Mouse (Mus musculus): ENCODE data around the gene Pnpla3. TPM values are rescaled to one million over a fixed set of nuclear protein-coding genes. Genes with fewer than 3 reads are reported as not detected.
"Not testable (repeated sequence)": the region's sequence is repeated elsewhere in the genome, so short reads cannot be mapped to it uniquely, and the experiment has no call there.

Pnpla3 gene
- polyA plus RNA-seq (2012; rRNA removed): 398 and 777 TPM in 2 replicates

DNA sequence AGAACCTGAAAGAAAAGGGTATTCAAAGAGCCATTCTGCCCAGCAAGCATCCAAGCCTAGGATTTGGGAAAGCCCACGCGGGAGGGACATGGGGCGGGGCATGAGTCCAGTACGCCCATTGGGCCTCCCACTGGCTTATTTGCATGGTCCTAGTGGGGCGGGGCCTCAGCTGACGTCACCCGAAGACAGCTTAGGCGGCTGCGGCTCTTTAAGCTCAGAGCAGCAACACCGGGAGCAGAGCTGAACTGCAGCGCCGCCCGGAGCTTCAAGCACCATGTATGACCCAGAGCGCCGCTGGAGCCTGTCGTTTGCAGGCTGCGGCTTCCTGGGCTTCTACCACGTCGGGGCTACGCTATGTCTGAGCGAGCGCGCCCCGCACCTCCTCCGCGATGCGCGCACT lies at the start of gene Pnpla3:
TSS of gene Pnpla3 (plus strand) at position 238 of the 400 bp plus-strand sequence.
- peak; percentile 42 for DNase-seq (ENCODE audit: low read depth)

DNA sequence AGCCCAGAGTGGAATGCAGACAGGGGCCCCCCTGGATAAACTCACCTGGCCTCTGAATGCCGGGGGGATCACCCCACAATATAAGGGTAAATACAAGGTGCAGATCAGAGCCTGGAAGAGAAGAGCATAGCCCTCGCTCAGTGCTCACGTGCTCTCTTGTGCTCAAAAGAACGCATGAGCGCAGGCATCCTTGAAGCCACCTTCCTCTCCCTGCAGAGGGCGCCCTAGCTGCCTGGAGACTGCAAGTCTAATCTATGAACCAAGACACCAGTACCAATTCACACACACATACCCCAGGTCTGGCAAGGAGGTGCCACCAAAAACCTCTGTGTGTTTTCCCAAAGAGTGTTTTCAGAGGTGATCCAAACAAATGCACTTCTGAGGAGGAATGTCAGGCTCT lies 47.0 kb upstream of the Pnpla3 start:
- no peak for DNase-seq (ENCODE audit: low read depth)

DNA sequence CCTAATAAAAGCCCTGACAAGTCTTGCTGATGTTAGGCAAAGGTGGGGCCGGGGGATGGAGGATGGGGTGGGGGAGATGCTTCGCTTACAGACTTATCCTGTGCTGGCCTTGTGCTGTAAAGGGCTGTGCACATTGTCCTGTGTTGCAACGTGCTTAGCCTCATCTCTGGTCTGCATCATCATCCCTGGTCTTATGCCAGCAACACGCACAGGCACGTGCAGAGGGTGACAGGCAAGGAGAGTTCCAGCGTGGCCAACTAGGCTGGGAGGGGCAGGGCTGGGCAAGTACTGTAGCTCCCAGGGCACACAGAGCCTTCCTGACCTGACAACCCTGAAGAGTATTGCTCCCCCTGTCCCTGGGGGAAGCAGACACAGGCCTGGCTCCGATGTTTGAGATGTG lies 46.6 kb upstream of the Pnpla3 start:
- DNase-seq (ENCODE audit: low read depth): no peak

DNA sequence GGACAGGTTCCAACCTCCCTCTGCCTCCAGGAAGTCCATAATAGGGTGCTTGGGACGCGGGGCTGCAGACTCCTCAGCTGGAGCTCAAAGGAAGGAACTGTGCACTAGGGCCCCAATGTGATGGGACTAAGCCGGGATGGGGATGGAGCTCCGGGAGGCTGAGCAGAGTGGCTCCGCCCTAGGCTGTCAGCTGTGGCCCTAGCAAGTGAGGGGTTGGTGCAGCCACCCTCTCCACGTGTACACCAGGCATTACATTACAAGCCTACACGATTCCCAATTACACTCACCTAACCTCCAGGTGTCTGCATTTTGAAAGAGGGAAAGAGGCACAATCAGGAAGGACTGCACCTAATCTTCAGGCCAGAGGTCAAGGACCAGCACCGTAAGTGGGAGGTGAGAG lies 44.6 kb upstream of the Pnpla3 start, which contains the start of gene Pnpla5:
TSS of gene Pnpla5 (minus strand) at position 101 of the 400 bp plus-strand sequence.
- no peak for DNase-seq (ENCODE audit: low read depth)

DNA sequence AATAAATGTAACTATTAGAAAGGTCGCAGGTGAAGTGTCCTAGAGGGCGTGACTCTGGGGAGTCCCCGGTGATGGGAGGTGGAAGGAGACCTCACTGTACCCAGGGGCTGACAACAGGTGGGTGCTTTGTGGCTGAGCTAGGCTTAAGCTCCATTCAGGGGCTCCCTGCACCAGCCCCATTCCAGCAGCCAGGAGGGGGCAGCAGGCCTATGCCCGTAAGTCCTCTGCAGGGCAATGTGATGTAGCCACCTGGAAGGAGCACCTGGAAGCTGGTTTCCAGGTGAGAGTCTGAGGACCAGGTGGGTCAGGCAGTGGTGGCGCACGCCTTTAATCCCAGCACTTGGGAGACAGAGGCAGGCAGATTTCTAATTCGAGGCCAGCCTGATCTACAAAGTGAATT lies 43.6 kb upstream of the Pnpla3 start:
- no peak for DNase-seq (ENCODE audit: low read depth)

DNA sequence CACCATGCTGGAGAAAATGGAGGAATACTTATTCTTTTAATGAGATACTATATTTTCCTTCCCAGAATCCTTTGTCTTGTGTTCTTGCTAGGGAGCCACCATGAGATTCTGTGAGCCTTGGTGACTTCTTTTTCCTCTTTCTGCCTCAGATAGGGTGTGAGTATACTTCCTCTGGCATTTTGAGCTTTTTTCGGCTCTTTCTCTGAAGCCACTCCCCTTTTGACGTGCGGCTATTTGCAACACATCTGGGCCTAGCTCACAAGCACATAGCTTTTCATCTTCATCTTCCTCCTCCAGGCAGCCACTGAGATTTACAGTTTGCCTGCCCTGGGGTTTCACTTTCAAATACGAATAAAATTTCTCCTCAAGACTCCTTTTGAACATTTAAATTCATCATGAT lies 41.2 kb upstream of the Pnpla3 start:
- DNase-seq (ENCODE audit: low read depth): no peak

DNA sequence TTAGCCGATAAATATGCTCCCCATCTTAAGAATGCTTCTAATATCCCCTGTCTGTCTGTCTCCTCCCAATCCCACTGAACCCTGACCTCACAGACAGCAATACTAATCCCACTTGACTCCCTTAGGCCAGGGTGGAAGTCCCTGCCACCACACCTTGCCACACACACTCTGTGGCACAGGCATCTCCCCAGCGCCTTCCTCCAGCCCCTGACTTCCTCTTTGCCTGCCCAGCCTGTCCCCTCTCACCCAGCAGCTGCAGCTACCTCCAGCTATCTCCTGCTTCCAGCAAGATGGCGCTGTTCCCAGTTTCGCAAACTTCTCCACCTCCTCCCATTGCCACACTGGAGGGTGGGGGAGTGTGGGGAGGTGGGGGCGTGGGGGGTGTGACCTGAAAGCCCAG lies 40.8 kb upstream of the Pnpla3 start:
- DNase-seq (ENCODE audit: low read depth): no peak

DNA sequence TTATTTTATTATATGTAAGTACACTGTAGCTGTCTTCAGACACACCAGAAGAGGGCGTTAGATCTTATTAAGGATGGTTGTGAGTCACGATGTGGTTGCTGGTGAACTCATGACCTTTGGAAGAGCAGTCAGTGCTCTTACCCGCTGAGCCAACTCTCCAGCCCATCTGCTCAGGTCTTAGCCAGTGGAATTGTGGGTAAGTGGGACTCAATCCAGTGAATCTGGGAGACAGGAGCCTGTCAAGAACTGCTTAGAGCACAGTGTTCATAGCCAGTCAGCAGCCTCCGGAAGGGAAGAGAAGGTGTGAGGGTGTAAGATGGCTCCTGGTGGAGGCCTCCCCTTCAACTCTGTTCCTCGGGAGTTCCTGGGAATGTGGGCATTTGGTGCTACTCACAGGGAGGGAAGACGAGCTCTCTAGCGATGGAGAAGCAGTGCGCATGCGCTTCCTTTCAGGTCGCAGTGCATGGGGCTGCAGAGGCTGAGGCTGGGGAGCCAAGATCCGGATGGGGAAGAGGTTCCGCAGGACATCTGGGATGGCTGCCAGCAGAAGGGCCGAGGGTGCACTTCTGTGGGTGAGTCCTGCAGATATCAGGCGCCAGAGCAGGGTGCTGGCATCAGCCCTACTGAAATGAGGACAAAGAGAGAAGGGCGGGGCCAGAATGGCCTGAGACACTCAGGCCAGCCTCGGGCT lies 36.4 kb upstream of the Pnpla3 start:
- DNase-seq (ENCODE audit: low read depth): no peak

DNA sequence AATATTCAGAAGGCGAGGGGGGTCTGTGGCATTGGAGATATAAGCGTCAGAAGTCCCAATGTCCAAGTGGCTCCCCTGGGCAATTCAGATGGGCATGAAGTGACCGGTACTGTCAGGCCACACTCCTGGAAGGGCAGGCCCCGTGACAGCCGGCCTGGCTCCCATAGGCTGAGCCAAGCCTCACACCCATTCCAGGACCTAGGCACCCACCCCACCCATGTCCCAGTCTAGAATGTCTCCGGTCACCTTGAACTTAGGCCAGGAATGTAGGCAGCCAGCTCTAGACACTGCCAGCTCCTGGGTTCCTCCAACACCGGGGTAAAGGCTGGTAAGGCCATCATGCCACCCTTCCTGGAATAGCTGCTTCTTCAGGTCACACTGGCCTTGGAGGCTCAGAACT lies 35.7 kb upstream of the Pnpla3 start:
- no peak for DNase-seq (ENCODE audit: low read depth)

DNA sequence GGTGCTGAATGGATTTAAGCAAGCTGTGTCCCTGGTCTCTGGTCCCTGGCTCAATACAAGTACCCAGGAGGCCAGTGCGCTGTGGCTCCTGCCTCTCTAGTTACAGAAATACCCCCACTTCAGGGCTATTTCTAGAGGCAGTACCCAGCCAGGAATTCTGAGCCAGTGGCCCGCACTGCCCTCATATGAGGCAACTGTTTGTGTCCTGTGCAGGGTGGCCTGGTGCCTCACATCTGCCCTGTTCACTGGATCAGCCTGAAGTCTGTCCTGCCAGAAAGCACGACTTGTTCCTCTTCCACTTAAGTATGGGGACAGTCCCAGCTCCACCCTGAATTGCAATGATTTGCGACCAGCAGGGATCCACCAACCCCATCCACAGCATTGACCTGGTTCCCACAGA lies 34.2 kb upstream of the Pnpla3 start:
- no peak for DNase-seq (ENCODE audit: low read depth)

DNA sequence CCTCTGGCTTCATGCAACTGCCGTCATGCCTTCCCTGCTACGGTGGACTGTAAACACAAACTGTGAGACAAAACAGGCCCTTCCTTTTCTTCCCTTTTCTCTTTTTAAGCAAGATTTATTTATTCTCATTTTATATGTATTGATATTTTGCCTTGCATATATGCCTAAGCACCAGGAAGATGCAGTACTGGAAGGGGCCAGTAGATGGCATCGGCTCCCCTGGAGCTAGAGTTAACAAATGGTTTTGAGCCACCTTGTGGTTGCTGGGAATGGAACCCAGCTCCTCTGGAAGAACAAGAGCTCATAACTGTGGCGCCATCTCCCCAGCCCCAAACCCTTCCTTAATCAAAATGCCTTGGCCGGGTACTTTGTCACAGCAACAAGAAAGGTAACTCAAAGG lies 32.2 kb upstream of the Pnpla3 start:
- DNase-seq (ENCODE audit: low read depth): no peak

DNA sequence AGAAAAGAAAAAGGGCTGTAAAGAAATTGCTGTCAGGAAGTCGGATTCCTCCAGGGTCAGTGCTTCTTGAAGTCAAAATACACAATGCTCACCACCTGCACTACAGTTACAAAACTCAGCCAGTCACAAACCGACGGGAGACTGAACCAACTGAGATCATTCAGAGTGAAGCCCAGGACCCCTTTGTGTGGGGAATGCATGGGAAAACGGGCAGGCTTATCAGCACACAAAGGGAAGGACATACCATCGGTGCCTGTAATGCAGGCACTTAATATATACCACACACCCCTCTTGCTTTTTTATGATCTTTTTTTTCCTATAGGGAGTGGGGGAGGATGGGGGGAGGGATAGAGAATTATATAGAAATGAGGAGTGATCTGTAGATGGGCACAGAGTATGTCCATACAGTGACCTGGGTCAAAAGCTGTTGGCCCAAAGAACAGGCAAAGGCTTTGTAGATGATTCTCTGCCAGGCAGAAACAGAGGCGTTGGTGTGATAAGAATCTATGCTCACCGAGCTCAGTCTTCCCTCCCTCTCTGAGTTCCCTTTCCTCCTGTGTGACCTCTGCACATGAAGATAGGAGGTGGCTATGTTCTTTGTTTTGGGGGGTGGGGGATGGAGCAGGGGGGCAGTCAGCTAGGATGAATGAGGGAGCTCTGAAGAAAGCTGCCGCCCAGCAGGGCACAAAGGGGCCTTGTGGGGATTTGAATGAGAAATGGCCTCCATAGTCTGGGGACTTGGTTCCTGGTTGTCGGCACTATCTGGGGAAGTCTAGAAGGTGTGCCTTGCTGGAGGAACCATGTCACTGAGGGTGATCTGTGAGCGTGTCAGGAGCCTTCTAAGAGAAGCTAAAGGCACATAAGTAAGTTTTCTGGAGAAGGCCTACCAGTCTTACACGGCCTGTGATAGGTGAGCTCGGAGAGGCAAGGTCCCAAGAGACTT lies 30.9 kb upstream of the Pnpla3 start:
- DNase-seq (ENCODE audit: low read depth): no peak

DNA sequence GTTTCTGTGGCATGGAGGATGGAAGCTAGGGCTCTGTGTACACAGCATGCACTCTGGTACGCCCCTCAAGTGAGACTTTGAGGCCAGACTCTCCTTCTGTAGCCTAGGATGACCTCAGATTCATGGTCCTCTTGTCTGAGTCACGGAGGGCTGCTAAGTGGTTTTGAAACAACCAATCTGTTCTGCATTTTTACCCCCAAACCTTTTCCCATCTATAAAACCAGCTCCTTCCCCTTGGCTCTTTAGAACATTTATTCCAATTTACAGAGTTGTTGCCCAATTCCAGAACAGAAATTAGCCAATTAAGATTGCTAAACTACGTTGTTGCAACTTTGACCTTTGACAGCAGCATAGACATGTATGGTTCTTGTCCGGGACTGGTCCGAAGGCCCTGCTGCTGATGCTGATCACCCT lies 28.0 kb upstream of the Pnpla3 start:
- DNase-seq (ENCODE audit: low read depth): no peak

DNA sequence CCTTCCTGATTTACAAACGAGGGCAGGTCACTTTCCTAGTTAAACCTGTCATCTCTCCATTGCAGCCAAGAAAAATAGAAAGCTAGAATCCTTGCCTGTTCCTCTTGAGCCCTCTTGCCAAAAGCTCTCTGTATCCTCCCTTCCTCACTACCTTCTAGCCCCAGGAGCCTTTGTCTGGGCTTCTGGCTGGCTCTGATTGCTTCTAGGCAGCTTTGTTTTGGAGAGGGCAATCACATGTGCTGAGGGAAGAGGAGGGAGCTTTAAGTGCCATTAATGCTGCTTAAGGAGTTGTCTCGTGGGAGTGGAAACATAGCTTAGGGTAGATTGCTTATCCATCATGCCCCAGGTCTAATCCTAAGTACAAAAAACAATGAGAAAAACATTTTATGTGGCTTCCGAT lies 27.5 kb upstream of the Pnpla3 start:
- DNase-seq (ENCODE audit: low read depth): no peak

DNA sequence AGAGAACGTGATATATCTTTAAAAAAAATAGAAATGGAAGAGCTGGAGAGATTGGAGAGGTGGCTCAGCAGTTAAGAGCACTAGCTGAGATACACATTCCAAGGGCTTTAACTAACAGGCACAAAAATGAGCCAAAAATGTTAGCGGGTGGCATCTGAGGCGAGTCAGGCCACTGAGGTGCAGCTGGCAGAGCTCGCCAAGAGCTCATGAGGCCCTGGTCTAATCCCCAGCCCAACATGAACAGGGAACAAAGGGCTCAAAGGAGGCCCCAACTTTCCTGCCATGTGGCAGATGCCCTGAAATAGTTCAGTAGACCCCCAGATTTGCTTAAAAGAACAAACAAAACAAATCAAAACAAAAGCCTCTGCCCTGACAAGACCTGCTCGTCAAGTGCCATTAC lies 26.7 kb upstream of the Pnpla3 start:
- no peak for DNase-seq (ENCODE audit: low read depth)

DNA sequence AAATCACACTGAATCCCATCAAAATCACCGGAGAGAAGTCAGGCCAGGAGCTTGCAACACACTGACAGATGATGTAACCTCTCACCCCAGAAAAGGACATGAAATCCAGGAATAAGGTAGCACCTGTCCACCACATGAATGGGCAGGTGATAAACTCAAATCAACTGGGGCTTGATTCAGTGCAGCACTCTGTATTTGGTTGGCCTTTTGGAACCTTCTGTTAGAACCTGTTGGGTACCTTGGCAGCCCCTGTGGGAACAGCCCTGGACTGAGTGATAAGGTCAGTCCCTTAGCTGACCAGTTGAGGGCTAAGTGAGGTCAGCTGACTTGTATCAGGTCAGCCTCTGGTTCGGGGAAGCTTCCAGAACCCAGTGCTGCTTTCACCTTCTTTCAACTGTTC lies 11.5 kb upstream of the Pnpla3 start:
- DNase-seq (ENCODE audit: low read depth): no peak

DNA sequence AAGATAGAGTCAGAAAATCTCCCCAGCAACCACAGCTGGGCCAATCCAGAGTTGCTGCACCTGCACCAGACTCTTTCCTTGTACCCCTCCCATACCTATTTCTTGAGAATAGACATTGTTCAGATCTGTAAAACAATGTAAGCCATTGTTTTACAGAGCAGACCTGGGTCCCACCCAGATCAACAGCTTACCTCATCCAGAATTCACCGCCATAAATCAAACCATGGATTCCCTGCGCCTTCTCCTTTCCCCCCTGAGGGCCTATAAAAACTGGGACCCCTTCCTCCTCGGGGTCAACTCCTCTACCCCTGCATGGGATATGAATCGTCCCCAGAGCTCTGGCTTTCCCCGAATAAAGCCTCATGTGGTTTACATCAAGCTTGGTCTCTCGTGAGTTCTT lies 10.1 kb upstream of the Pnpla3 start:
- not testable (repeated sequence) for DNase-seq (ENCODE audit: low read depth)

DNA sequence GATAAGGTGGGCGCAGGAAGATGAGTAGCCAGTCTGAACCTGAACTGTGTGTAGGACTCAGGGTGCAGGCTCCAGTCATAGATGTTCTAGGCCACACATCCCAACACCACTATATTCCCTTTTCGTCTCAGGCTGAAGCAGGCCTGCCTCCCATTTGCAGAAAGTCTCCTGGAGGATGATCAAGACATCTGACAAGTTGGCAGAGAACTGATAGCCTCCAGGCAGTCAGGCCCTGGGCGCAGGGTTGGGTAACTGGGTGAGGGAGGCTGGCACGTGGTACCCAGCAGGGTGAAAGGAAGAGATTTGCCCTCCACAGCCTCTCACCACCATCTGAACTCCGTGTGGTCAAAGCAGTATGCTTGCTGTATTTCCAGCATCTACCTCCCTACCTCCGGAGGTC lies 5.8 kb upstream of the Pnpla3 start:
- no peak for DNase-seq (ENCODE audit: low read depth)

DNA sequence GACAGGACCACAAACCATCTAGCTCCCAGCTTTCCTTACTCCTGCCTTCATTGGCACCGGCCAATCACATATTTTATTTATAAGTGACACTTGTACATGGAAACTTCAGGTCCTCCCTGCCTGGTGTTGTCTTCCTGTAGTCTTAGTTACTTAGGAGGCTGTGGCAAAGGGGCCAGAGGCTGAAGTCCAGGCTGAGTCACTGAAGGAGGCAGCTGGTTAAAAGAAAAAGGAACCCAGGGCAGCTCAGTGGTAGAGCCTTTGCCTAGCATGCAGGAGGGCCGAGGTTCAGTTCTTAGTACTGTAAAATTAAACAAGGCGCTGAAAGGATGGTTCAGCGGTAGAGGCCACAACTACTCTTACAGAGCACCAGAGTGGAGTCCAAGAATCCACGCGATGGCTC lies 819 bp upstream of the Pnpla3 start:
- DNase-seq (ENCODE audit: low read depth): no peak

DNA sequence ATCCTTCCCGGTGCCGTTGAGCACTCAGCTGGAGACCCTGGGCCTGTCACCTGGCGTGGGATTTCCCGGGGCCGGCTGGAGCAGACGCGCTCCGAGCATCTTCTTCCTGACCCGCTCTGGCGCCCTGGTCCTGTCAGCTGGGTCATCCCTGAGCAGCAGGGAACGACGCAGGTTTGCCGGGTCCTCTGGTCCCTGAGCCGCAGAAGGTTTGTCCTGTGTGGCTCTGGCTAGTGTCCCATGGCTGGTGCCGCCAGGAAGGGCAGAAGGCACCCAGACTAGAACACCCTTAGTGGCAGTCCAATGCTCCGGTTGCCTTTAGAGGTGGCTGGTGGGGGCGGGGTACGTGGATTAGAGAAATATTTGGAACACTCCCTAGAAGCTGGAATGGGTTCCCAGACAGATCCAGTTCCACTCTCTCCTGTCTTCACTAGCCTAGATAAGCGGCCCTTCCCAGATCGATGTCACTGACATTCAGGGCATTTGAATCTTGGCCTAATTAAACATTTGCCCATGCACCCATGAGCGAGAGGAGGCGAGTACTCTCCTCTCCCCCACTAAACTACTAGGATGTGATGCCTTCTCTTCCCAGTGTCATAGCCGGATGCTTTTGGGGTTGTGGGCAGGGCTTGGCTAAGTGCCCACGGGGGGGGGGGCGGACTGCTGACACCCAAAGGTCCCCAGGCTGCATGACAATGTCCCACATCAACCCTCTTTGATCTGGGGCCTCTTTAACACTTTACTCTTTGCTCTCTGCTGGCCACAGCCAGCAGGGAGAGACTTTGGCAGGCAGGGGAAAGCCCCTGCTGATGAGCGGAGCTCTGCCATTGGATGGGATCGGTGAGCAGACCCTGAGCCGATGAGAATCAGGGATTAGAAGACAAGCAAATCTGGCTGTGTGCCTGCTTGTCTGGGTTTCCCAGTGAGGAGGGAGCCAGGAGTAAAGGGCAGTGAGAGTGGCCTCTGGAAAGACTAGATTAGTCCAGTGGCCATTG lies 829 bp downstream of the Pnpla3 start:
- no peak for DNase-seq (ENCODE audit: low read depth)

DNA sequence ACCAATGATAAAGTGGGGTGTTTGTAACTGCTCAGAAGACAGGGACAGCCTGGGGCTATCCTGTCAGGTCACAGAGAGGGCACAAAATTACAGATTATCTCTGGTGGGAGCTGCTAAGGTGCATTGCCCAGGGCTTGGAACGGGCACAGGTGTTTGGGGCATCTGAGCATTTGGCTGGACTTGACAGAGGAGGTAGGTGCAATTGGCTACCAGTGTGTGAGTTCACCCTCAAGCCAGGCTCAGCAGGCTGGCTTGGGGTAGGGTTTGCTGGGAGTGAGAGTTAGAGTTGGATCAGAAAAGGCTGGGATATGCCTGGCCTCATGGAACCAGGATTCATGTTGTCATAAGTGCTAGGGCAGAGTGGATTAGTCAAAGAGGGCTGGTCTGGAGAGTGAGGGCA lies 1.9 kb downstream of the Pnpla3 start:
- DNase-seq (ENCODE audit: low read depth): no peak

DNA sequence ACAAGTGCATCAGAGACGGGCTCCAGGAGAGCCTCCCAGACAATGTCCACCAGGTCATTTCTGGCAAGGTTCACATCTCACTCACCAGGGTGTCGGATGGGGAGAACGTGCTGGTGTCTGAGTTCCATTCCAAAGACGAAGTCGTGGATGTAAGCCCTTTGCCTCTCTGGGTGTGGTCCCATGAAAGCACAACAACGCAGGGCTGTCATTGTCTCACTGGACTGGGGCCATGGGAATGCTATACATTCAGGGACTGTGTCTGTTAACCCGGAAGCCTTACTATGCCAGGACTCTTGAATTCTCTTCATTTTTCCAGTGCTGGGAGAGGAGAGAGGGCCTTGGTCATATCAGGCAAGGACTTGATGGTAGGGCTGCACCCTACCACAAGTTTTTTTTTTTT lies 3.5 kb downstream of the Pnpla3 start:
- no peak for DNase-seq (ENCODE audit: low read depth)
